Comparison of ENCODE assay signal across 20 mouse cellular contexts in genomic region chr2:90620815-90621214, GRCm38 (mm10). TPM values are rescaled to one million over a fixed set of nuclear protein-coding genes. Genes with fewer than 3 reads are reported as not detected.
A peak's percentile ranks its signal among the peaks of the same experiment; 100 is the strongest.
DNase-seq lines count a peak whose midpoint lies in the region; ATAC-seq and TF ChIP-seq lines count a peak whose summit lies in the region.
"Had no signal": no experiment of that assay in that cellular context is flagged by ENCODE, and none has a peak within 500 bp of the region (broad histone marks: within the 10 kb centered on the region; RNA-seq: fewer than 3 reads in every experiment).

No protein-coding gene starts in this region.

- no peaks in the 10 kb centered on the region for H3K9me3 ChIP-seq in intestine, embryonic 15.5 days
- H3K9me3 ChIP-seq in intestine, postnatal 0 days (ENCODE audit: control insufficient read depth) = no peaks in the 10 kb centered on the region
- H3K9me3 ChIP-seq in midbrain, embryonic 11.5 days (ENCODE audit: control insufficient read depth, low read length) = no peaks in the 10 kb centered on the region
- no peaks in the 10 kb centered on the region for H3K9me3 ChIP-seq in midbrain, embryonic 13.5 days
- H3K9me3 ChIP-seq: embryonic facial prominence, embryonic 10.5 days; embryonic facial prominence, embryonic 12.5 days; forebrain, embryonic 13.5 days; forebrain, embryonic 15.5 days had no signal

- H3K9ac ChIP-seq in intestine, embryonic 15.5 days = no peak overlapping the region
- H3K9ac ChIP-seq in intestine, postnatal 0 days (ENCODE audit: low read depth, low read length) = no peak overlapping the region
- H3K9ac ChIP-seq in midbrain, embryonic 11.5 days (ENCODE audit: low read length) = no peak overlapping the region
- no peak overlapping the region for H3K9ac ChIP-seq in midbrain, embryonic 13.5 days (replicated peaks)
- H3K9ac ChIP-seq: embryonic facial prominence, embryonic 12.5 days; forebrain, embryonic 13.5 days; forebrain, embryonic 15.5 days; forebrain, postnatal 0 days had no signal

- no peaks in the 10 kb centered on the region for H3K27me3 ChIP-seq in intestine, embryonic 15.5 days (replicated peaks)
- H3K27me3 ChIP-seq in intestine, postnatal 0 days (replicated peaks; ENCODE audit: control insufficient read depth, insufficient read depth, low read length) = no peaks in the 10 kb centered on the region
- H3K27me3 ChIP-seq in midbrain, embryonic 11.5 days (ENCODE audit: control insufficient read depth, insufficient read depth, low read length) = no peaks in the 10 kb centered on the region
- H3K27me3 ChIP-seq in midbrain, embryonic 13.5 days = no peaks in the 10 kb centered on the region
- H3K27me3 ChIP-seq: embryonic facial prominence, embryonic 12.5 days; forebrain, embryonic 13.5 days; forebrain, embryonic 15.5 days; Patski had no signal

- H3K4me3 ChIP-seq in intestine, embryonic 15.5 days (replicated peaks) = no peak overlapping the region
- H3K4me3 ChIP-seq in intestine, postnatal 0 days (ENCODE audit: low read depth, low read length) = no peak overlapping the region
- H3K4me3 ChIP-seq in midbrain, embryonic 11.5 days (ENCODE audit: low read depth, low read length) = no peak overlapping the region
- no peak overlapping the region for H3K4me3 ChIP-seq in midbrain, embryonic 13.5 days (replicated peaks)
- H3K4me3 ChIP-seq: embryonic facial prominence, embryonic 10.5 days; embryonic facial prominence, embryonic 12.5 days; forebrain, embryonic 13.5 days; forebrain, embryonic 15.5 days had no signal

- no peak overlapping the region for H3K4me2 ChIP-seq in intestine, embryonic 15.5 days (replicated peaks)
- no peak overlapping the region for H3K4me2 ChIP-seq in intestine, postnatal 0 days (replicated peaks; ENCODE audit: low read depth)
- H3K4me2 ChIP-seq in midbrain, embryonic 11.5 days = no peak overlapping the region
- H3K4me2 ChIP-seq in midbrain, embryonic 13.5 days (replicated peaks) = no peak overlapping the region
- H3K4me2 ChIP-seq: embryonic facial prominence, embryonic 12.5 days; forebrain, embryonic 13.5 days; forebrain, embryonic 15.5 days had no signal

- peak; percentile 37; the same call in 1 of the 2 replicates for ATAC-seq in intestine, embryonic 15.5 days
- ATAC-seq in intestine, postnatal 0 days = no peak
- no peak for ATAC-seq in midbrain, embryonic 11.5 days (ENCODE audit: low FRiP score)
- ATAC-seq in midbrain, embryonic 13.5 days = no peak
- ATAC-seq: activated CD4-positive, CD25-positive, alpha-beta regulatory T cell, adult 4 months; forebrain, embryonic 13.5 days; forebrain, embryonic 15.5 days; forebrain, postnatal 0 days; Patski had no signal

- no peak overlapping the region for H3K27ac ChIP-seq in intestine, embryonic 15.5 days
- no peak overlapping the region for H3K27ac ChIP-seq in intestine, postnatal 0 days (ENCODE audit: low read depth, low read length)
- no peak overlapping the region for H3K27ac ChIP-seq in midbrain, embryonic 11.5 days (ENCODE audit: low read depth, low read length)
- H3K27ac ChIP-seq in midbrain, embryonic 13.5 days = no peak overlapping the region
- H3K27ac ChIP-seq: embryonic facial prominence, embryonic 10.5 days; embryonic facial prominence, embryonic 12.5 days; forebrain, embryonic 13.5 days; forebrain, embryonic 15.5 days had no signal

- TF ChIP-seq CTCF in intestine, postnatal 0 days (IDR thresholded peaks at IDR 0.05; ENCODE audit: low read depth) = no peak

- peak; percentile 75 for DNase-seq in midbrain, embryonic 11.5 days (ENCODE audit: low spot score, missing footprints)
- DNase-seq in gastrocnemius, postnatal 10 days = no peak
- DNase-seq: adrenal gland, adult 8-10 months; adrenal gland, postnatal 14 days; adrenal gland, postnatal 36 days; cerebellum, adult 11-12 months; cerebellum, adult 2 months; cerebellum, adult 9-10 months; cerebellum, postnatal 10 days; cerebellum, postnatal 25 days; forebrain, postnatal 0 days had no signal

- H3K36me3 ChIP-seq in intestine, embryonic 15.5 days = no peaks in the 10 kb centered on the region
- no peaks in the 10 kb centered on the region for H3K36me3 ChIP-seq in intestine, postnatal 0 days (ENCODE audit: control insufficient read depth, insufficient read depth)
- no peaks in the 10 kb centered on the region for H3K36me3 ChIP-seq in midbrain, embryonic 11.5 days (ENCODE audit: control insufficient read depth, insufficient read depth, low read length)
- H3K36me3 ChIP-seq in midbrain, embryonic 13.5 days = no peaks in the 10 kb centered on the region
- H3K36me3 ChIP-seq: embryonic facial prominence, embryonic 10.5 days; embryonic facial prominence, embryonic 12.5 days; forebrain, embryonic 15.5 days had no signal

- whole genome bisulfite sequencing in intestine, embryonic 15.5 days = 69% methylated on average over 5 of the region's 5 CpGs
- WGBS in intestine, postnatal 0 days = 62% methylated on average over 5 of the region's 5 CpGs
- 78% methylated on average over 5 of the region's 5 CpGs for WGBS in midbrain, embryonic 11.5 days
- 82% methylated on average over 5 of the region's 5 CpGs for WGBS in midbrain, embryonic 13.5 days

- 0 out of 2 replicates have a peak, but pooled peaks cover 6% of the 10 kb centered on the region for H3K4me1 ChIP-seq in intestine, embryonic 15.5 days (replicated peaks)
- H3K4me1 ChIP-seq in intestine, postnatal 0 days (replicated peaks; ENCODE audit: control insufficient read depth, insufficient read depth, low read length) = peaks cover 3% of the 10 kb centered on the region; the same call in 1 of the 2 replicates
- no peaks in the 10 kb centered on the region for H3K4me1 ChIP-seq in midbrain, embryonic 11.5 days (ENCODE audit: control insufficient read depth, insufficient read depth, low read length)
- H3K4me1 ChIP-seq in midbrain, embryonic 13.5 days (replicated peaks) = 0 out of 2 replicates have a peak, but pooled peaks cover 5% of the 10 kb centered on the region

RNA-seq across cellular contexts. Expression of gene Ptprj, which starts 40.4 kb away (rescaled TPM):
- polyA plus RNA-seq in intestine, embryonic 15.5 days (2015; fragmentation: Nextera tagmentation; extraction: Ambion mirVana) = 4.4 and 5.3 TPM in 2 replicates
- polyA plus RNA-seq in intestine, postnatal 0 days (2015; fragmentation: Nextera tagmentation; extraction: Ambion mirVana) = 3.5 and 4.0 TPM in 2 replicates
- polyA plus RNA-seq in midbrain, embryonic 11.5 days (2014; fragmentation: Nextera tagmentation; extraction: Ambion mirVana) = 2.9 and 3.1 TPM in 2 replicates
- 3.0 and 3.1 TPM in 2 replicates for polyA plus RNA-seq in midbrain, embryonic 13.5 days (2015; fragmentation: Nextera tagmentation; extraction: Ambion mirVana)
- total RNA-seq in gastrocnemius, postnatal 10 days (2021) = 1 to 10 TPM; 7.5 to 9.5 TPM

RNA-seq across cellular contexts. Expression of gene Nup160, which starts 56.2 kb away (rescaled TPM):
- 43.4 and 43.7 TPM in 2 replicates for polyA plus RNA-seq in intestine, embryonic 15.5 days (2015; fragmentation: Nextera tagmentation; extraction: Ambion mirVana)
- 8.9 and 9.7 TPM in 2 replicates for polyA plus RNA-seq in intestine, postnatal 0 days (2015; fragmentation: Nextera tagmentation; extraction: Ambion mirVana)
- 55.2 and 57.0 TPM in 2 replicates for polyA plus RNA-seq in midbrain, embryonic 11.5 days (2014; fragmentation: Nextera tagmentation; extraction: Ambion mirVana)
- polyA plus RNA-seq in midbrain, embryonic 13.5 days (2015; fragmentation: Nextera tagmentation; extraction: Ambion mirVana) = 26.8 and 28.8 TPM in 2 replicates
- total RNA-seq in gastrocnemius, postnatal 10 days (2021) = 10 to 100 TPM; 11.7 to 14.9 TPM
